Mouse (Mus musculus) stomach, embryonic 16.5 days (tissue): ENCODE measurements around the gene Phactr3. TPM values are rescaled to one million over a fixed set of nuclear protein-coding genes. Genes with fewer than 3 reads are reported as not detected.

ENCODE experiments used
- ATAC-seq: fragments of 200-750 bp; cut with Nextera tagmentation; 2 replicates; pipeline ENCODE4 v1.8.0; 2017; ENCODE audit warnings: moderate number of reproducible peaks, moderate TSS enrichment; ENCODE audit not compliant: insufficient read depth, low FRiP score
- H3K27ac ChIP-seq: fragments of 300-500 bp; sonication (generic); 2 replicates; pipeline ENCODE4 v1.5.1; 2014; ENCODE audit warnings: low read length
- H3K27me3 ChIP-seq: fragments of 300-500 bp; sonication (generic); 2 replicates; pipeline ENCODE4 v1.6.1; 2014; ENCODE audit warnings: low read length, control low read depth, mixed read lengths; ENCODE audit not compliant: control insufficient read depth, insufficient read depth
- H3K36me3 ChIP-seq: fragments of 300-500 bp; sonication (generic); 2 replicates; pipeline ENCODE4 v1.6.1; 2014; ENCODE audit warnings: low read length; ENCODE audit not compliant: control insufficient read depth, insufficient read depth
- H3K4me1 ChIP-seq: fragments of 300-500 bp; sonication (generic); 2 replicates; pipeline ENCODE4 v1.6.1; 2014; ENCODE audit warnings: low read length, control low read depth, mixed read lengths; ENCODE audit not compliant: control insufficient read depth, insufficient read depth
- H3K4me2 ChIP-seq: fragments of 300-500 bp; sonication (generic); 2 replicates; pipeline ENCODE4 v1.6.1; 2014; ENCODE audit warnings: low read depth, low read length, mixed read lengths
- H3K4me3 ChIP-seq: fragments of 300-500 bp; sonication (generic); replicated peaks from 2 replicates; pipeline ENCODE4 v1.5.1; 2014; ENCODE audit warnings: mild to moderate bottlenecking, low read length
- H3K9ac ChIP-seq: fragments of 300-500 bp; sonication (generic); 2 replicates; pipeline ENCODE4 v1.6.1; 2014; ENCODE audit warnings: low read length
- H3K9me3 ChIP-seq: fragments of 300-500 bp; sonication (generic); replicated peaks from 2 replicates; pipeline ENCODE4 v1.6.1; 2016; ENCODE audit warnings: low read length, control low read depth; ENCODE audit not compliant: control insufficient read depth
- WGBS: fragments of 180-500 bp; shearing (Covaris S2); extraction: QIAGEN DNeasy Blood & Tissue Kit; methylation state at CpG from one replicate; pipeline ENCODE4 v1.1.7; 2014; 5-methylcytosine and 5-hydroxymethylcytosine counted together
- polyA plus RNA-seq: library from polyadenylated mRNA; unstranded; fragments of >200 nt; fragmentation: Nextera tagmentation; extraction: Ambion mirVana; gene quantifications from 2 replicates; pipeline ENCODE4 v1.2.1, GENCODE M21; 2015

Phactr3 gene
- polyA plus RNA-seq, 1 experiment from 2014 or later, result 3.2 TPM

DNA sequence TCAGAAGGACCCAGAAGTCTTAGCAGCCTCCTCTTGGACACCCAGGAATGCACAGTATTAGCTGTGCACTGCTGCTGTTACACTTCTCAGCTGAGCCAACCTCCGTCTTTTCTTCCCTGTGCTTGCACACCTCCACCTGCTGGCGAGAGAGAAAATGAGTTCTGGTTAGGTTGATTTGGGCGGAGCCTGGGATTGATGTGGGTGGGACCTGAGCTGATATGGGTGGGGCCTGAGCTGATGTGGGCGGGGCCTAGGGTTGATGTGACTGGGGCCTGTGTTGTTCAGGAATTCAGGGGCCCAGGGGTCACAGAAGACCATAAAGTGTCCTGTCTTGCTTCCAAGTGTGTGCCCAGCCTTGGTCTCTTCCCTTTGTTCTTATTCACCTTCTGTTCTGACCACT is 128.0 kb downstream of the Phactr3 start:
- no peaks in the 10 kb centered on the region for H3K9me3 ChIP-seq
- H3K4me1 ChIP-seq, result no peaks in the 10 kb centered on the region
- no peak overlapping the region for H3K4me2 ChIP-seq
- WGBS, result 46% methylated on average over 4 of the region's 4 CpGs
- no peaks in the 10 kb centered on the region for H3K27me3 ChIP-seq
- 0 out of 2 replicates have a peak, but pooled peaks have one; percentile 18 for ATAC-seq
- no peaks in the 10 kb centered on the region for H3K36me3 ChIP-seq
- H3K27ac ChIP-seq, result no peak overlapping the region
- no peak overlapping the region for H3K4me3 ChIP-seq
- no peak overlapping the region for H3K9ac ChIP-seq

GRCm38 (mm10) chr2:178247274-178247673 is 128.5 kb downstream of the Phactr3 start:
- Histone ChIP-seq H3K4me1 (no peaks in the 10 kb centered on the region), H3K27ac (no peak overlapping the region), H3K4me3 (no peak overlapping the region), H3K27me3 (no peaks in the 10 kb centered on the region), H3K9me3 (no peaks in the 10 kb centered on the region), H3K36me3 (no peaks in the 10 kb centered on the region), H3K4me2 (no peak overlapping the region), H3K9ac (no peak overlapping the region)
- 50% methylated on average over 8 of the region's 8 CpGs for WGBS
- no peak for ATAC-seq

DNA sequence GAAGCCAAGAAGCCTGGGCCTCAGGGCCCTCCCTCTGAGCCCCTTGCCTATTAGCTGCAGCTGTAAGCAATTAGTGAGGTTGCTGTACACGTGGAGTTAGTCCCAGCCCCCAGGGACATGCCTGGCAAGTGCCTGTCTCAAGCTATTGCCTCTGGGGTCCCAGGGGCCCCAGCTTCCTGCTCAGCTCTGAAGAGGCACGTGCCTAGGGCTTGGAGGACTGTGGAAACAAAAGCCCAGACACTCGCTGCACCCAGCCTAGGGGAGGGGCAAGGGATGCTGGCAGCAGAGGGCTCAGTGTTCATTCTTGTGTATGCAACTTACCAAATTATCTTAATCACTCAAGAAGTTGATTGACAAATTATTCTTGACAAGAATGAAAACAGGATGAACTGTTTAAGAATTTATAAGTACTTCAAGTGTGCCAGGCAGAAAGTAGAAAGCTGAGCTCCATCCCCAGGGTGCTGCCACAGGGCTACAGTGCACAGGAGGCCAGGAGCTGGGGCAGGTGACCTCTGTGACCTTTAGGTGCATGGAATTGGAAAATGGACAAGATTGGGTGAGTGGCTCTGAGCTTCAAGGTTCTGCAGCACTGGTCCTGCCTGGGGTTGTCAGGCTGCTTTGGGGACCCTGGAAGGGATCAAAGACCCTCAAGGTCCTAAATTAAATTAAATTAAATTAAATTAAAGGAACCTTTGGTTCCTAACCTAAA is 138.5 kb downstream of the Phactr3 start:
- no peaks in the 10 kb centered on the region for H3K9me3 ChIP-seq
- H3K4me1 ChIP-seq, result no peaks in the 10 kb centered on the region
- H3K27me3 ChIP-seq, result no peaks in the 10 kb centered on the region
- H3K36me3 ChIP-seq, result no peaks in the 10 kb centered on the region
- H3K27ac ChIP-seq, result no peak overlapping the region
- H3K4me3 ChIP-seq, result no peak overlapping the region
- no peak overlapping the region for H3K9ac ChIP-seq
- peak; percentile 27; the same call in 1 of the 2 replicates for ATAC-seq
- 3% methylated on average over 3 of the region's 3 CpGs for WGBS
- no peak overlapping the region for H3K4me2 ChIP-seq

GRCm38 (mm10) chr2:178257986-178258555 is 139.3 kb downstream of the Phactr3 start:
- Histone ChIP-seq H3K4me2 (no peak overlapping the region), H3K36me3 (no peaks in the 10 kb centered on the region), H3K4me1 (no peaks in the 10 kb centered on the region), H3K9me3 (no peaks in the 10 kb centered on the region), H3K27ac (no peak overlapping the region), H3K9ac (no peak overlapping the region), H3K27me3 (no peaks in the 10 kb centered on the region), H3K4me3 (no peak overlapping the region)
- no peak for ATAC-seq
- WGBS, result 21% methylated on average over 2 of the region's 2 CpGs

DNA sequence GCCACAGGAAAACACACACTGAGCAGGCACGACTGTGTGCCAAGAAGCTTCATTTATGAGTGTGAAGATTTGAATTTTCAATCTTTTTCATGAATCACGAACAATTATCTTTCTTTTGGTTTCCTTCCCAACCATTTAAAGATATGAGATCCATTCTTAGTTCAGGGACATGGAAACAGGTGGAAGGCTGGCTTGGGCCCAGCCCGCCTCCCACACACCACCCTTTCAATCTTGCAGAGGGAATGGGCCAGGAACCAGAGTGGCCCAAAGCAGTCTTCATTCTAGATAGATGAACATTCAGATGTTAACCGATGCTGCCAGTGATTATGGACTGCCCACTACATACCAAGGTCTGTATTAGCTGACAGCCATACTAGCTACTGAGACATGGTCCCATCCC is 144.3 kb downstream of the Phactr3 start:
- no peak overlapping the region for H3K4me2 ChIP-seq
- no peak overlapping the region for H3K27ac ChIP-seq
- H3K4me1 ChIP-seq, result no peaks in the 10 kb centered on the region
- H3K36me3 ChIP-seq, result no peaks in the 10 kb centered on the region
- no peak overlapping the region for H3K9ac ChIP-seq
- H3K9me3 ChIP-seq, result no peaks in the 10 kb centered on the region
- no peaks in the 10 kb centered on the region for H3K27me3 ChIP-seq
- no peak overlapping the region for H3K4me3 ChIP-seq
- 79% methylated on average over 4 of the region's 4 CpGs for WGBS
- ATAC-seq, result no peak

- ATAC-seq, result peak; percentile 46
- H3K36me3 ChIP-seq, result no peaks in the 10 kb centered on the region
- no peaks in the 10 kb centered on the region for H3K27me3 ChIP-seq
- no peak overlapping the region for H3K4me2 ChIP-seq
- no peak overlapping the region for H3K4me3 ChIP-seq
- H3K9ac ChIP-seq, result no peak overlapping the region
- H3K4me1 ChIP-seq, result no peaks in the 10 kb centered on the region
- 6% methylated on average over 8 of the region's 8 CpGs for WGBS
- H3K9me3 ChIP-seq, result no peaks in the 10 kb centered on the region
- no peak overlapping the region for H3K27ac ChIP-seq
Observed at GRCm38 (mm10) chr2:178264389-178264788, 145.6 kb downstream of the Phactr3 start.

- no peak for ATAC-seq
- no peak overlapping the region for H3K4me2 ChIP-seq
- H3K9ac ChIP-seq, result no peak overlapping the region
- no peaks in the 10 kb centered on the region for H3K36me3 ChIP-seq
- H3K4me1 ChIP-seq, result no peaks in the 10 kb centered on the region
- no peaks in the 10 kb centered on the region for H3K9me3 ChIP-seq
- 28% methylated on average over 2 of the region's 2 CpGs for WGBS
- no peaks in the 10 kb centered on the region for H3K27me3 ChIP-seq
- no peak overlapping the region for H3K27ac ChIP-seq
- H3K4me3 ChIP-seq, result no peak overlapping the region
Observed at GRCm38 (mm10) chr2:178265454-178265853, 146.7 kb downstream of the Phactr3 start.

GRCm38 (mm10) chr2:178270794-178271193 is 152.0 kb downstream of the Phactr3 start:
- no peaks in the 10 kb centered on the region for H3K9me3 ChIP-seq
- H3K27me3 ChIP-seq, result no peaks in the 10 kb centered on the region
- no peak overlapping the region for H3K4me3 ChIP-seq
- no peak overlapping the region for H3K4me2 ChIP-seq
- 72% methylated on average over 2 of the region's 2 CpGs for WGBS
- H3K4me1 ChIP-seq, result no peaks in the 10 kb centered on the region
- ATAC-seq, result no peak
- no peak overlapping the region for H3K9ac ChIP-seq
- H3K27ac ChIP-seq, result no peak overlapping the region
- no peaks in the 10 kb centered on the region for H3K36me3 ChIP-seq

- no peaks in the 10 kb centered on the region for H3K36me3 ChIP-seq
- H3K9ac ChIP-seq, result no peak overlapping the region
- H3K9me3 ChIP-seq, result no peaks in the 10 kb centered on the region
- no peaks in the 10 kb centered on the region for H3K27me3 ChIP-seq
- no peak overlapping the region for H3K4me2 ChIP-seq
- WGBS, result 63% methylated on average over 4 of the region's 4 CpGs
- ATAC-seq, result no peak
- H3K27ac ChIP-seq, result no peak overlapping the region
- H3K4me3 ChIP-seq, result no peak overlapping the region
- no peaks in the 10 kb centered on the region for H3K4me1 ChIP-seq
Observed at GRCm38 (mm10) chr2:178272350-178272749, 153.6 kb downstream of the Phactr3 start.
